Mouse (Mus musculus): ENCODE data around the gene Slc25a47.

- no peak for TF ChIP-seq FLI1 (IDR thresholded peaks at IDR 0.05; ENCODE audit: low read length)
- no peak for TF ChIP-seq GATA1 (IDR thresholded peaks at IDR 0.05; ENCODE audit: borderline replicate concordance, low read length)
Measured at GRCm38 (mm10) chr12:108814470-108814869, 21.4 kb upstream of the Slc25a47 start.
